Mouse (Mus musculus) layer of hippocampus, postnatal 36 days (tissue): ENCODE data around the gene Ccl27b. TPM values are rescaled to one million over a fixed set of nuclear protein-coding genes. Genes with fewer than 3 reads are reported as not detected.
"Not testable (repeated sequence)": the region's sequence is repeated elsewhere in the genome, so short reads cannot be mapped to it uniquely, and the experiment has no call there.

Experiments used
- DNase-seq, 2 experiments: peaks; one replicate each; pipeline ENCODE4 v3.0.0; 2022
- total RNA-seq, 2 experiments: library from RNA; stranded (reverse); gene quantifications; 2 replicates each; pipeline ENCODE4 v1.2.3; 2021

Ccl27b gene
- not detected for total RNA-seq

GRCm38 (mm10) chr4:42654951-42655350 is at the start of gene Ccl27b:
Ccl27b (plus strand) TSS chr4:42655251.
- not testable (repeated sequence) for DNase-seq

- not testable (repeated sequence) for DNase-seq
These were observed 43.2 kb upstream of the Ccl27b start, which contains the start of gene Gm10591 for GRCm38 (mm10) chr4:42611895-42612294. Gm10591 (plus strand) TSS chr4:42612195.

DNA sequence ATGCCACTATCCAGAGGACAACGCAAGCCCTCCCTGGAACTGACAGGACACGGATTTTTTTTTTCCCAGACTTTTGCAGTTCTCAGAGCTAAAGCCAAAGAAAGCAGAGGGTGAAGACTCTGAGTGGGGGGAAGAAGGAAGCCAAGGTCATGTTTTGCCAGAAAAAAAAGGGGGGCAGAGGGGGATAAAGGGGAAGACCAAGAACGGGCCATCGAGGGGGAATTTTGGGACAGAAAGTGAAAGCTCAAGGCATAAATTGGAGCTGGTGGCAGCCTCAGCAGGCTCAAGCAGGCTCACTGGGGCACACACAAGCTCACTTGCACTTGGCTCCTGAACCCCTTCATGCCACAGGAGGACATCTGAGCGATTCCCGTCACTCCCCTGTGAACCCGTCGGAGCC is 25.6 kb upstream of the Ccl27b start, which contains the start of gene Gm2564:
Gm2564 (plus strand) TSS at position 301 of the 400 bp plus-strand sequence.
- DNase-seq: not testable (repeated sequence)

DNA sequence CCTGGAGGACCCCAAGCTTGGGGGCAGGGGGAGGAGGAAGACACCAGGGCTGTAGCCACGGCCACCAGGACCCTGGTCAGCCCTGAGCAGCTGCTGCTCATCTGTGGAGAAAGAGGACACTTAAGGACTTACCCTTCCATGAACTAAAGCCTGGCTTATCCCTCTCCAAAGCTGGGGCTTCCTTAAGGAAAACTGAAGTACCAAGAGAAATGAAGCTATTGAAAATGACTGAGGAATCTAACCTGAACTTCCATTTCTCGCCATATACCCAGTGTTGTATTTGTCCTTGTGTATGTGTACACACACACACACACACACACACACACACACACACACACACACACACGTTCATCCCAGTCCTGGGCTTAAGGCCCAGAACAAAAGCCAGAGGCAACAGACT is 6.7 kb downstream of the Ccl27b start, which contains the start of gene Il11ra2:
Il11ra2 (minus strand) TSS at position 101 of the 400 bp plus-strand sequence.
- not testable (repeated sequence) for DNase-seq

DNA sequence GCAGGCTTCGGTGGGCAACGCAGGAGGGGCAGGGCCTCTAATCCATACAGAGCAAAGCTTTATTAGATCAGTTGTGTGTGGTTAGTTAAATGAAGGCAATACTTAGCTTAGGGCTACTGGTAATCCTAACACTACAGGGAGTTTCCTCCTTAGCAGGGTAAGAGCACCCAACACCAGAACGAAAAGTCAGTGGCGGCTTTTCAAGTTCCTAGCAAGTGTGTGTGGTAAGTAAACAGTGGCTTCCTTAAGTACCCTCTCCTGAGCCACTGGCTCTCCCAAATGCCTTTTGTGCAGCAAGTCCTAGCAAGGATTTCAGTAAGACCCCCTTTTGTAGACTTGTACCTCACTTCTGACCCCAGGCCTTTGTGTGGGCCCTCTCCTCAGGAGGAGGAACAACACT is 20.4 kb downstream of the Ccl27b start:
- not testable (repeated sequence) for DNase-seq

DNA sequence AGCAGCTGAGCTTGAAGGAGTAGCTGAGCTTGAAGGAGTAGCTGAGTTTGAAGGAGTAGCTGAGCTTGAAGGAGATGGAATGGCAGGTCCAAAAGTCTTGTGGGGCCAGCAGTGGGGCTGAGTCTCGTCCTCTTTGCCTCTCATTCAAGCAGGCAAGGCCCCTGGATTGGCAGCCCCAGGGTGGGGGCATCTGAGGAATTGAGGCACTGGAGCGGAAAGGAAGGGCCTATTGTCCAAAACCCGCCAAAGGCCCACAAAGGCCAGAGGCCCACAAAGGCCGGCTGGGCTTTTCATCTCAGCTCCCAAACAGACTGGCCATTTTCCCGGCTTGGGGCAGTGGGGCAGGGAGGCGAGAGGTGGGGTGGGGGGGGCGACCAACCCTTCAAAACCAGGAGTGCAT is 24.3 kb downstream of the Ccl27b start:
- not testable (repeated sequence) for DNase-seq

DNA sequence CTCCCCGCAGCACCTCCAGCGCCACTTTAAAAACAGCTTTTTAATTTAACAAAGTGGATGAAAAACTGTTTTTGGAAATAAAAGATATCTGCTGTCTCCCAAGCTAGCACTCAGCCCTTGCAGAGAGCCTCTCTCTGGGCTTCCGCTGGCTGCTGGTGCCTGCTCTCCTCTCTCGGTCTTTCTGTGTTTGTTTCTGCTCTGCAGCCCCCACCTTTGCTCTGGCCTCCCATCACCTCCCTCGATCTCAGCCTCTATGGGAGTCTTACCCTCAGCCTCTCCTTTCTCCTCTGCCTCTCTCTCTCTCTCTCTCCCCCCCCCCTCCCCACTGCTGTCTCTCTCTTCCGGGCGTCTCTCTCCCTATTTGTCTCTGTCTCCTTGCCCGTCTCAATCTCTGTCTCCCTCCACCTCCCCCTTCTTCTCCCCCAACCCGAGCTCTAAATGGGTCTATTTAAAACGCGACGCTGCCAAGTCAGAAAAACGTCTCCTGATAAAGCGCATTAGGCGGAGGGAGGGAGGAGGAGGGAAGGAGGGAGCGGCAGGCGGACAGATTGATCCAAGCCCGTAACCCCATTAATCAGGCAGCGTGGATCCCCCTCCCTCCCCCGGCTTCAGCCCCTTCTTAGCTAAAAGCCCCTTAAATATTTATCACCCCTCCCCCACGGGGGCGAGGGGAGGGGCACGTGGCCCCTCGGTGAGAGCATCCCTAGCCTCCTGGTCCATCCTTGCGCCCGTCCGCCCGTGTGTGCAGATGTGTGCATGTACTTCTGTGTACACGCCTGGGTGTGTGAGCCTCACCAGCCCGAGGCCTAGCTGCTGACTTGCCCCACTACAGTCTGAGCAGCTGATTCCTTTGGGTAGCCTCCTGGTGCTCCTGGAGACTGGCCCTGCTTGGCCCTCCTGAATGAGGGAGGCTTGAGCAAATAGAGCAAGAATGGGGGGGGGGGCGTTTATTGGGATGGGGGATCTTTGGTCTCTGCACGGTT is 25.6 kb downstream of the Ccl27b start:
- not testable (repeated sequence) for DNase-seq

DNA sequence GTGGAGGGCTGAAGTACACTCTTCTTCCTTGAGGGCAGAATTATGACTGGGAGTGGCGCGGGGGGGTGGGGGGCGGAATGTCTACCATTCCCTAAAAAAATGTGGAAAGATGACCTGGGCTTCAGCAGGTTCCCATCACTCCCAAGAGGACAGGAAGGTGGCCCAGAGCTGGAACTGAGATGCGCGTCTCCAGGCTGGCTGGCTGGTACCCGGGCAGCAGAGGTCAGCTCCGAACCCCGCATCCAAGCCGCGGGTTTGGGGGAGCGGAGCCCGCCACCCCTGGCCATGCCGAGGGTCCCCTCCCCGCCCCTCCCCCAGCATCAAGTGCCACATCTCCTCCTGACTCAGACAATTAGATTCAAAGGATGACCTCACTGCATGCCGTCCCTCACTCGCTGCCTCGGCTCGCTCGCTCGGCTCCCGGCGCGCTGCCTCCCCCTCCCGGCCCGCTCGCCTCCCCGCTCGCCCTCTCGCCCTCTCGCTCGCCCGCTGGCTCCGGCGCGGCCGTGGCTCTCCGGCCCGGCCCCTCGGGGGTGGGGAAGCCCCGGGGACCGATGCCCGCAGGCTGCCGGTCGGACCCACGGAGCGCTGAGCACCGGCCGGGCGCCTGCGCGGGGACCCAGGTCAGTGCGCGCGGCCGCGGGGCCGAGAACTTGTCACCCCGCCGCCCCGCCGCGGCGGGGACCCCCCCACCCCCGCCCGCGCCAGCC is 26.6 kb downstream of the Ccl27b start:
- not testable (repeated sequence) for DNase-seq

DNA sequence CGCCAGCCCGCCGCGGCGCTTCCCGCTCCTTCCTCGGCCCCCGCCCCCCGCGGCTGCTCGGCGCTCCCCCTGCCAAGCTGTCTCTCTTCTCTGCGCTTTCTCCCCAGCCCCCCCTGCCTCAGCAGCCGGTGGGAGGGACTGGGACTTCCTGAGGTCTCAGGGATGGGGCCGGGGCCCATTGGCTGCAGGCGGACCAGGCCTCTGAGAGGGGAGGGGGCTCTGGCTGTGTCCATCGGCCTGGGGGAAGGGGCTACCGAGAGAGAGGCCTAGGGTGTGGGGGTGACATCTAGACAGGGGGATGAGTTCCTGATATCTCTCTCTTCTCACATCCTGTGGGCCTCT is 27.1 kb downstream of the Ccl27b start:
- not testable (repeated sequence) for DNase-seq

Other genes starting within 250 kb of the Ccl27b start
- gene Gm21586, start 215.9 kb upstream of the Ccl27b start, total RNA-seq: not detected
- gene Gm2163, start 188.5 kb upstream of the Ccl27b start, total RNA-seq: 1 to 10 TPM; 1.5 to 3.0 TPM
- under 1 TPM; 0.15 to 0.65 TPM for gene Fam205a2, start 127.1 kb upstream of the Ccl27b start, total RNA-seq
- not detected for gene Gm10591, start 43.1 kb upstream of the Ccl27b start, total RNA-seq
- gene Gm2564, start 25.5 kb upstream of the Ccl27b start, total RNA-seq: 10 to 100 TPM; 10.2 to 15.9 TPM
- not detected for gene Il11ra2, start 6.6 kb downstream of the Ccl27b start, total RNA-seq
- 1 to 10 TPM; 1.2 to 2.0 TPM for gene 4930578G10Rik, start 80.3 kb downstream of the Ccl27b start, total RNA-seq
- under 1 TPM in 1 of 2 experiments, not detected in 1; 0.67 TPM for gene Ccl19, start 101.3 kb downstream of the Ccl27b start, total RNA-seq
- gene Ccl21a, start 118.7 kb downstream of the Ccl27b start, total RNA-seq: not detected
- under 1 TPM in 1 of 2 experiments, not detected in 1; 0.12 TPM for gene Fam205a1, start 198.6 kb downstream of the Ccl27b start, total RNA-seq
- gene Gm12394, start 201.5 kb downstream of the Ccl27b start, total RNA-seq: under 1 TPM; 0.48 to 0.92 TPM
- gene Fam205c, start 219.0 kb downstream of the Ccl27b start, total RNA-seq: under 1 TPM; 0.27 to 0.30 TPM